Mouse (Mus musculus): ENCODE results near the gene Oasl2.

DNA sequence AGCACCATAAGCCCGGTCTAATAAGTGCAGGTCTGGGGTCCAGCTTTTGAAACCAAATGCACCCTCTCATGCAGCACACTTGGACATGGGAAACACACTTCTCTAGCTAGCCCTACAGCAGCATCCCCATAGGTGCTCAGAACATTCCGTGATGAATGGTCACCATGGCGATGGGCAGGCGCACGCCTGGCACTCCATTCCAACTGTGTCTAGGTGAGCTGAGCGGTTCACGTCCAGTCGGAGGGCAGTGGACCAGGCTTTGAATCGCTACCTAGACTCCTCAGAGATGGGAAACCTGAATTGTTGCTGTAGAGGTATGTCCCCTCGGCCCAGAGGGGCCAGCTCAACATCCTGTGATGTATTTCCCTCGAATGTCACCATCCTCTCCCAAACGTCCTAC lies 31.5 kb upstream of the Oasl2 start:
- no peak for TF ChIP-seq CTCF (IDR thresholded peaks at IDR 0.05; ENCODE audit: low read depth, low read length)
- TF ChIP-seq POLR2A (IDR thresholded peaks at IDR 0.05; ENCODE audit: borderline replicate concordance, low read depth, low read length), result no peak

Measured in bone marrow macrophage, adult 2 months (primary cell).